Mouse (Mus musculus) G1E (cell line): ENCODE measurements at regions not wholly inside any gene's neighbourhood (a gene's known extent, or its start where the extent isn't known, plus 50 kb on each side); places are given as distances from the start of the nearest gene placed in this dataset.

Experiments used
- ATAC-seq: 2 replicates; pipeline ENCODE4 v1.8.0; 2016; ENCODE audit warnings: mild to moderate bottlenecking; ENCODE audit not compliant: insufficient number of reproducible peaks, poor library complexity, low FRiP score, severe bottlenecking; ENCODE audit errors: extremely low read depth
- DNase-seq: peaks from one replicate; pipeline ENCODE4 v3.0.0; 2012; ENCODE audit warnings: low spot score
- H3K27me3 ChIP-seq: 2 replicates; pipeline ENCODE4 v1.6.1; 2012; ENCODE audit warnings: mild to moderate bottlenecking, low read length, inconsistent platforms; ENCODE audit not compliant: insufficient read depth
- H3K36me3 ChIP-seq: replicated peaks from 2 replicates; pipeline ENCODE3; 2012; ENCODE audit warnings: mild to moderate bottlenecking, inconsistent platforms
- H3K4me1 ChIP-seq: 2 replicates; pipeline ENCODE4 v1.6.1; 2012; ENCODE audit warnings: low read depth, low read length, inconsistent platforms, mixed read lengths; ENCODE audit not compliant: insufficient read depth
- H3K4me3 ChIP-seq: 2 replicates; pipeline ENCODE4 v1.5.1; 2012; ENCODE audit warnings: low read depth, mild to moderate bottlenecking, inconsistent platforms, low read length, moderate library complexity, mixed read lengths
- H3K9me3 ChIP-seq: replicated peaks from 2 replicates; pipeline ENCODE4 v1.6.1; 2012; ENCODE audit warnings: inconsistent platforms
- CTCF ChIP-seq: IDR thresholded peaks from 2 replicates; pipeline ENCODE4 v1.5.1; 2012; ENCODE audit warnings: low read depth, low read length, inconsistent platforms, mixed read lengths
- GATA1 ChIP-seq: IDR thresholded peaks from 2 replicates; pipeline ENCODE4 v1.6.1; 2012; ENCODE audit warnings: borderline replicate concordance, low read length, inconsistent platforms, mixed read lengths
- GATA2 ChIP-seq: IDR thresholded peaks from 2 replicates; pipeline ENCODE4 v1.6.1; 2012; ENCODE audit warnings: low read depth, low read length, inconsistent platforms, borderline replicate concordance
- POLR2AphosphoS5 ChIP-seq: IDR thresholded peaks from 2 replicates; pipeline ENCODE4 v1.6.1; 2012; ENCODE audit warnings: low read depth, low read length, inconsistent platforms; ENCODE audit not compliant: insufficient replicate concordance
- TAL1 ChIP-seq: conservative IDR thresholded peaks from 2 replicates; pipeline ENCODE4 v1.6.1; 2012; ENCODE audit warnings: low read depth, low read length, inconsistent platforms, mixed read lengths

DNA sequence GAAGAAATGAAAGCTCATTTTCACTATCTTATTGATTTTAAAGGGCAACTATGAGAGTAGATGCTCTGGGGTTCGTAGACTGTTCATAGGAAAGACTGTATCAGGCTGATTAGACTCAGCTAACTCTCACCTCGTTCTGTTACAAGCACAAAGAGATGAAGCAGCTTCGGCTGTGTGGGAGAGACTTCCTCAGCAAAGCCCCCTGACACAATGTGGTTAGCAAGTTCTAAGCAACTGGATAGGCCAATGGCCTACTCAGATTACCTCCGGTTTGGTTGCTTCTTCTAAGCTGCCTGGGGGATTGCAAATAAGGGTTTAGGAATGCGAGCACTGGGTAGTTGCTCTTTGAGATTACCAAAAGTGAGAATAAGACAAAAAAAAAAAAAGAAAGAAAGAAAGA lies 146.4 kb upstream of the Elac2 start:
- no peak overlapping the region for H3K4me3 ChIP-seq
- H3K4me1 ChIP-seq: peaks cover 37% of the 10 kb centered on the region
- peaks cover 4% of the 10 kb centered on the region; the same call in 1 of the 2 replicates for H3K27me3 ChIP-seq
- H3K36me3 ChIP-seq: no peaks in the 10 kb centered on the region
- TF ChIP-seq GATA1 (no peak), CTCF (no peak), GATA2 (no peak), TAL1 (no peak), POLR2AphosphoS5 (no peak)
- DNase-seq: no peak
- ATAC-seq: no peak
- no peaks in the 10 kb centered on the region for H3K9me3 ChIP-seq

DNA sequence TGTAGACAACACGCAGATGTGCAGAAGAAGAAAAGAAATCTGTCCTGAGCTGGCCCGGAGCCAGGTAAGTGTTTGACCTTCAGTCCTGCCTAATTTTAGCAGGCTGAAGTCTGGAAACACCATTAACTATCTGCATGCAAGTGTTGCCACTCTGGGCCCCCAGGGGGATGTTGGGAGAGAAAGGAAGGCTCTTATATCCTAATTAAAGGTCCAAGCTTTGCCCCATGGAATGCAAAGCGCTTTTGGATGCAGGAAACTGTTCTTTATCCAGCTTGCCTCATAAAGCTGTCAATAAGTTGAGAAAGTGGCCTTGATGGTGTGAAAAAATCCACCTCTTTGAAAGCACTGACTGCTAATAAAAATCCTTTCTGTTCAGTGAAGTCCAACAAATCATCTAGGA lies 145.1 kb upstream of the Elac2 start:
- Histone ChIP-seq H3K4me1 (peaks cover 41% of the 10 kb centered on the region), H3K36me3 (no peaks in the 10 kb centered on the region), H3K27me3 (no peaks in the 10 kb centered on the region; the same call in 1 of the 2 replicates), H3K4me3 (no peak overlapping the region), H3K9me3 (no peaks in the 10 kb centered on the region)
- ATAC-seq (no peak), DNase-seq (no peak)
- TF ChIP-seq GATA2: no peak

DNA sequence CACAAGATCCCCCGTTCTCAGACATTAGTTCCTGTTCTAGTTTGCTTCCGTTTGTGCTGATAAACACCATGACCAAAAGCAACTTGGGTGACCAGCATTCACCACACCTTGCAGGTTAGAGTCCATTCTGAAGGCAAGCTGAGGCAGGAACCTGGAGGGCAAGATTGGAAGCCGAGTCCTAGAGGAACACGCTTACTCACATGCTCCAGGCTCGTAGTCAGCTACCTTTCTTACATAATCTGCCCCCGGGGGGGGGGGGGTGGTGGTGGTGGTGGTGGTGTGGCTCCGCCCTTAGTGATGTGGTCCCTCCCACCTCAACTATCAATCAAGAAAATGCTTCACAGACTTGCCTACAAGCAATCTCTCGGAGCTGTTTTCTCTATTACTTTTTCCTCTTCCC lies 142.1 kb upstream of the Elac2 start:
- TF ChIP-seq GATA1: no peak
- TF ChIP-seq CTCF: no peak
- TF ChIP-seq GATA2: no peak
- TF ChIP-seq POLR2AphosphoS5: no peak
- TF ChIP-seq TAL1: no peak
- no peaks in the 10 kb centered on the region; the same call in 1 of the 2 replicates for H3K27me3 ChIP-seq
- ATAC-seq: no peak
- no peak for DNase-seq
- H3K4me1 ChIP-seq: peaks cover 62% of the 10 kb centered on the region
- H3K9me3 ChIP-seq: no peaks in the 10 kb centered on the region
- H3K36me3 ChIP-seq: no peaks in the 10 kb centered on the region
- no peak overlapping the region for H3K4me3 ChIP-seq

DNA sequence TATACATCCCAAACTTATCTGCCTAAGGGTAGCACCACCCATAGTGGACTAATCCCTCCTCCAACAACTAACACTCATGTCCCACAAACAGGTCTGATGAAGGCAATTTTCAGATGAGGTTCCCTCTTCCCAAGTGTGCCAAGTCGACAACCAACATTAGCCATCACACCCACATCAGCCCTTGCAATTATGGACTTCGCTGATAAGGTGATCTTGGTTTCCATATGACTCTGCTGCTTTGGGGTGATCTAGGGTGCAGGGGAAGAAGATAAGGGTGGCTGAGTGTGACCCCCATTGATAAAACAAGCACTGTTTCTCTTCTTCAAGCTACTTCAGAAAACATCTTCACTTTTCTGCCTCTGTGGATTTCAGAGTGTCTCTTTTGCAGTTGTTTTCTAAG lies 137.7 kb upstream of the Elac2 start:
- DNase-seq (peak; percentile 62), ATAC-seq (peak; percentile 95)
- peaks cover 4% of the 10 kb centered on the region; the same call in 1 of the 2 replicates for H3K9me3 ChIP-seq
- no peaks in the 10 kb centered on the region for H3K27me3 ChIP-seq
- peaks cover 57% of the 10 kb centered on the region for H3K4me1 ChIP-seq
- no peak overlapping the region; the same call in 1 of the 2 replicates for H3K4me3 ChIP-seq
- H3K36me3 ChIP-seq: no peaks in the 10 kb centered on the region
- TF ChIP-seq GATA2 (peak; percentile 91; the same call in 1 of the 2 replicates), CTCF (no peak), TAL1 (peak; percentile 99), GATA1 (no peak)

DNA sequence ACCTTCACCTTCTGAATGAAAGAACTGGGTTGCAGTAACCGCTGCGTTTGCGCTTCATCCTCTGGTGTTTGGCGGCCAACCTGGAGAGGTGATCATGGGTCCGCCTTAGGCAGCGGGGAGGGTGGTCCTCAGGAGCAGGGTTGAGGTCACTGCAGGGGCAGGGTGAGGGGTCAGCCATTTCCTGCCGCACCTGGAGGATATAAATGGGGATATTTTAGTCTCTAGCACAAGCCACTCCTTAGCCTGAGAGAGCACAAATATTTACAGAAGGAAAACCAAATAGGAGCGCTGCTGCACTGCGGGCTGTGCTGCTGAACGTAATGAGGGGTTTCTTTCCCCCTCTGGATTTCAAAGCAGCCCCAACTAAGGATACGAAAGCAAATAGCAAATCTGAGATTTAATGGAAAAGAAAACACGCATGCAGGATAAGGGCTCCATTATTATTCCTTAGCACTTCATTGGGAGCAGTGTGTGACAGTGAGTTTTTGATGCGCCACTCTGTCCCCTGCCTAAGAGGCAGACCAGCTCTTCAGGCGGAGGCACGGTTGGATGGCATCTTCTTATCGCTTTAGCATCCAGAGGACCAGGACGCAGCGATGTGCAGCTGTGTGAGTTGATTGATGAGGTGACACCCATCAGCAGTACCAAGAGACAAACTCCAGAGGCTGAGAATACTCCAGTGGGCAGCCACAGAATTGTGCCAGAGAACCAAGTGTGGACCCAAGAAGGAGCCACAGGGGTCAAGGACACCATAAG lies 135.9 kb upstream of the Elac2 start:
- DNase-seq: no peak
- ATAC-seq: no peak
- Histone ChIP-seq H3K36me3 (no peaks in the 10 kb centered on the region), H3K27me3 (no peaks in the 10 kb centered on the region), H3K9me3 (peaks cover 4% of the 10 kb centered on the region; the same call in 1 of the 2 replicates), H3K4me3 (no peak overlapping the region), H3K4me1 (peaks cover 53% of the 10 kb centered on the region)
- TF ChIP-seq POLR2AphosphoS5: no peak
- TF ChIP-seq GATA2: no peak
- TF ChIP-seq CTCF: no peak
- no peak for TF ChIP-seq GATA1
- no peak for TF ChIP-seq TAL1

DNA sequence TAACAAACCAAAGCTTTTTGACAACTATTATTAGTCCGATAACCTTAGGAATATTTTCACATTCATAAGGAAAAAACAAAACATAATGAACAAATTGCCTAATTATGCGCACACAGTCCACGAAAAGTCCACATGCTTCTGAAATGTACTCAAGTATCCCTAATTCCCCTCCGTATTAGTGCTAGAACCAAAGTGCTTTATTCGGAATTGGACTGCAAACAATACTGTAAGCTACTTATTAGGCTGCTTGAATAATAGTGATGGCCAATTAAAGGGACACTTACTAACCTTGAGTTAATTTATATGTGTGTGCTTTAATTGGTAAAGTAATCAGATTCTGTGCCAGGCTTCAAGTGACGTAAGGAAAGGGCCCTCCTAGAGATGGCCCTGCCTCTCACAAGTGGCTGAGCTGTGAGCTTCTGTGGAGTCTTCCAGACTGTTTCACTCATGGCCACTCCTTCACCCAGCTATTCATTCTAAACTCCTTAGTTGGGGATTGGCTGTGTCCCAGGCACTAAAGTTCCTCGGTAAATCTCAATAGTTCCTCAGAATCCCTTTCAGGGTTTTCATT lies 132.2 kb upstream of the Elac2 start:
- TF ChIP-seq CTCF (no peak), TAL1 (no peak), POLR2AphosphoS5 (no peak)
- peaks cover 37% of the 10 kb centered on the region for H3K4me1 ChIP-seq
- H3K9me3 ChIP-seq: peaks cover 4% of the 10 kb centered on the region; the same call in 1 of the 2 replicates
- ATAC-seq: no peak
- H3K27me3 ChIP-seq: no peaks in the 10 kb centered on the region
- H3K36me3 ChIP-seq: no peaks in the 10 kb centered on the region
- no peak overlapping the region for H3K4me3 ChIP-seq
- no peak for DNase-seq

DNA sequence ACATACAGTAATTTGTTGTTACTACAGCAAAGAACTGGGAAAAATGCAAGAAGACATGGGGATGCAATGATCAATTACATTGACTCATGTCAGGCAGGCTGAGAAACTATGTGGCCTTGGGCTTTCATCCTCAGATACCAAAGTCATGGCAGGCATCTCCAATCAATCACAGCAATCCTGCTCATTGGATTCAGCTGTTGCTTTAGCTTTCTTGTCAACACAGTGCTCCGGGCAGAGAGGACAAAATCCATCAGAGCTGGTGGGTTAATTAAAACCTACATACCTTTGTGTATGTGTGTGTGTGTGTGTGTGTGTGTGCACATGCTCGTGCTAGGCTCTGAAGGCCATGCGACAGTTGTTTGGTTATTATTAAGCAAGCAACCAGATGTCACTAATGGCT lies 119.2 kb upstream of the Elac2 start:
- H3K36me3 ChIP-seq: no peaks in the 10 kb centered on the region
- DNase-seq (no peak), ATAC-seq (no peak)
- peaks cover 14% of the 10 kb centered on the region; the same call in 1 of the 2 replicates for H3K27me3 ChIP-seq
- H3K4me1 ChIP-seq: peaks cover 3% of the 10 kb centered on the region; the same call in 1 of the 2 replicates
- no peaks in the 10 kb centered on the region for H3K9me3 ChIP-seq
- no peak overlapping the region for H3K4me3 ChIP-seq
- TF ChIP-seq TAL1 (no peak), GATA1 (no peak), GATA2 (no peak), POLR2AphosphoS5 (no peak), CTCF (no peak)
